Mouse (Mus musculus): ENCODE results near the gene Atg9b. TPM values are rescaled to one million over a fixed set of nuclear protein-coding genes. Genes with fewer than 3 reads are reported as not detected.

Atg9b gene
- polyA plus RNA-seq (2014; fragmentation: Nextera tagmentation; extraction: Ambion mirVana) = 0.75 and 0.81 TPM in 2 replicates

DNA sequence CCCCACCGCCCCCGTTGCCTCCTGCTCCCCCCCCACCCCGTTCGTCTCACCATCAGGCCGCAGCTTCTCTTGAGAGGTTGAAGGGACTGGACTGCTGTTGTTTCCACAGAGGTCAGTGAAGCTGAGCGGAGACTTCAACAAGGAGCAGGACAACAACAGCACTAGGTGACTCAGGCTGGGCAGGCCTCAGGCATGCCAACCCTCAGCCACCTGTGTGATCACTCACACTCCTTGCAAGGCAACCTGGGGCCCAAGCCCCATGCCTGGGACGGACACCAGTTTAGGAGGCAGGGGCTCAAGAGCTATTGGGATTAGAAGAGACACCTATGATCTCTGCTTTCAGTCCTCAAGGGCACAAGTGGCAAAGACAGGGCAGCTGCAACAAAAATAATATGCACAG is at the start of gene Atg9b:
TSS of gene Atg9b (minus strand) at position 280 of the 400 bp plus-strand sequence.
- Histone ChIP-seq H3K27me3 (replicated peaks; ENCODE audit: control insufficient read depth, insufficient read depth, low read length) (peaks cover 27% of the 10 kb centered on the region), H3K4me3 (ENCODE audit: low read depth, low read length) (no peak within 1 kb of the TSS), H3K27ac (replicated peaks; ENCODE audit: low read depth, low read length) (no peak within 1 kb of the TSS), H3K4me2 (ENCODE audit: low read depth, low read length) (no peak within 1 kb of the TSS), H3K9ac (ENCODE audit: low read depth, low read length) (no peak within 1 kb of the TSS), H3K36me3 (ENCODE audit: control insufficient read depth, insufficient read depth, low read length) (no peaks in the 10 kb centered on the region), H3K9me3 (ENCODE audit: control insufficient read depth, low read length) (no peaks in the 10 kb centered on the region), H3K4me1 (ENCODE audit: control insufficient read depth, insufficient read depth, low read length) (peaks cover 5% of the 10 kb centered on the region; the same call in 1 of the 2 replicates)
- no peak for ATAC-seq (ENCODE audit: low read depth)
- DNase-seq (ENCODE audit: low spot score) = no peak
- 76% methylated on average over 7 of the region's 7 CpGs for WGBS

DNA sequence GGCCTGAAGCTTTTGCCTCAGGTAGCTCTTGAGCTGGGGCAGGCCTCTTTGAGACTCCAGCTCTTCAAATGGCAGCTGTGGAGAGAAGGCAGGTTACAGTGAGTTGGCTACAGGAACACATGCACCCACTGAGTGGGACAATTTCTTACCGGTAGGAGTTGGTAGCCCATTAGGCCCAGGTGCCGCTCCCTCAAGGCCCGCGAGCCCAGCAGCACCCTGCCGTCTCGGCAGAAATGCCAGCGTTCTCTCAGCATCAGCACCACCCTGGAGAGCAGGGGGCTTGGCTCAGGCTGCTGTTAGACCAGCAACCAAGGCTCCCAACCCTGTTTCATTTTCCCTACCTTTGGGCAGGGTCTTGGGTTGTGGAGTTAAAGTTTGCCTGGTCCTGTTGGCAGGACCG is 49.2 kb upstream of the Atg9b start:
- no peak for ATAC-seq (ENCODE audit: low read depth)
- Histone ChIP-seq H3K9me3 (ENCODE audit: control insufficient read depth, low read length) (no peaks in the 10 kb centered on the region), H3K27me3 (replicated peaks; ENCODE audit: control insufficient read depth, insufficient read depth, low read length) (no peaks in the 10 kb centered on the region), H3K27ac (replicated peaks; ENCODE audit: low read depth, low read length) (no peak overlapping the region), H3K4me1 (ENCODE audit: control insufficient read depth, insufficient read depth, low read length) (peaks cover 9% of the 10 kb centered on the region), H3K4me2 (ENCODE audit: low read depth, low read length) (no peak overlapping the region), H3K4me3 (ENCODE audit: low read depth, low read length) (no peak overlapping the region), H3K9ac (ENCODE audit: low read depth, low read length) (no peak overlapping the region), H3K36me3 (ENCODE audit: control insufficient read depth, insufficient read depth, low read length) (peaks cover 76% of the 10 kb centered on the region)
- WGBS = 94% methylated on average over 8 of the region's 8 CpGs
- no peak for DNase-seq (ENCODE audit: low spot score)

DNA sequence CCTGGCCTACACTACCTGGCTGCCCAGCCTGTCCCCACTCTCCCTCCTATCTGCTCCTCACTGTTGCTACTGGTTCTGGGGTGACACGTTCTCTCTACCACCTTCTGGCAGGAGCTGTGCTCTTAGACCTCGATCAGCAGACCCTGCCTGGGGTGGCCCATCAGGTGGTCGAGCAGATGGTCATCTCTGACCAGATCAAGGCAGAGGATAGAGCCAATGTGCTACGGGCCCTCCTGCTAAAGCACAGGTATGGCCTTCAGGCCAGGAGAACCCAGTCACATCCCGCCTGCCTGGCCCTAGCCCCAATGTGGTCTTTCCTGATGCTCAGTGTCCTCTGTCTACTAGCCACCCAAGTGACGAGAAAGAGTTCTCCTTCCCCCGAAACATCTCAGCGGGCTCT is 42.0 kb upstream of the Atg9b start:
- no peaks in the 10 kb centered on the region for H3K27me3 ChIP-seq (replicated peaks; ENCODE audit: control insufficient read depth, insufficient read depth, low read length)
- DNase-seq (ENCODE audit: low spot score) (no peak), ATAC-seq (ENCODE audit: low read depth) (no peak)
- H3K9ac ChIP-seq (ENCODE audit: low read depth, low read length) = no peak overlapping the region
- H3K4me2 ChIP-seq (ENCODE audit: low read depth, low read length) = no peak overlapping the region
- H3K36me3 ChIP-seq (ENCODE audit: control insufficient read depth, insufficient read depth, low read length) = peaks cover 99% of the 10 kb centered on the region
- H3K9me3 ChIP-seq (ENCODE audit: control insufficient read depth, low read length) = no peaks in the 10 kb centered on the region
- no peaks in the 10 kb centered on the region for H3K4me1 ChIP-seq (ENCODE audit: control insufficient read depth, insufficient read depth, low read length)
- 87% methylated on average over 8 of the region's 8 CpGs for WGBS
- H3K4me3 ChIP-seq (ENCODE audit: low read depth, low read length) = no peak overlapping the region
- no peak overlapping the region for H3K27ac ChIP-seq (replicated peaks; ENCODE audit: low read depth, low read length)

DNA sequence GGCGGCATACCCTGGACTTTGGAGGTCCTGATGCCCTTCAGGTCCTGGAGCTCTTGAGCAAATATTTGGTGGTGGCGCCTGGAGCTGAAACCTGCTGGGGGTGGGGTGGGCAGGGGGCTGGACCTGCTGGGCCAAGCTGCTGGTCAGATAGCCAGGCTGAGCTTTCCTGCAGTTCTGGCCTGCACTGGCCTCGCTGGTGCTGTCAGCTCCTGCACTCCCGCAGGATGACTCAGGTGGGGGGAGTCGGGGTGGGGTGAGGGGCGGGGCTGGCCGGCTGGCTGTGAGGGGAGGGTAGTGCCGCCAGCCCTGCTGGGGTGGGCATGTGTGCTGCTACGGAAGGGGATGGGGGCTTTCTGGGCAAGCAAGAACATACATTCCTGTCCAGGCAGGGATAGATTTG is 36.7 kb upstream of the Atg9b start:
- Histone ChIP-seq H3K36me3 (ENCODE audit: control insufficient read depth, insufficient read depth, low read length) (peaks cover 47% of the 10 kb centered on the region), H3K9ac (ENCODE audit: low read depth, low read length) (0 out of 2 replicates have a peak overlapping the region, but pooled peaks have one; percentile 20), H3K9me3 (ENCODE audit: control insufficient read depth, low read length) (no peaks in the 10 kb centered on the region), H3K4me3 (ENCODE audit: low read depth, low read length) (no peak overlapping the region), H3K4me2 (ENCODE audit: low read depth, low read length) (peak overlapping the region; percentile 85), H3K27ac (replicated peaks; ENCODE audit: low read depth, low read length) (no peak overlapping the region), H3K27me3 (replicated peaks; ENCODE audit: control insufficient read depth, insufficient read depth, low read length) (no peaks in the 10 kb centered on the region), H3K4me1 (ENCODE audit: control insufficient read depth, insufficient read depth, low read length) (peaks cover 37% of the 10 kb centered on the region)
- peak; percentile 13 for DNase-seq (ENCODE audit: low spot score)
- ATAC-seq (ENCODE audit: low read depth) = no peak
- WGBS = 28% methylated on average over 6 of the region's 9 CpGs

DNA sequence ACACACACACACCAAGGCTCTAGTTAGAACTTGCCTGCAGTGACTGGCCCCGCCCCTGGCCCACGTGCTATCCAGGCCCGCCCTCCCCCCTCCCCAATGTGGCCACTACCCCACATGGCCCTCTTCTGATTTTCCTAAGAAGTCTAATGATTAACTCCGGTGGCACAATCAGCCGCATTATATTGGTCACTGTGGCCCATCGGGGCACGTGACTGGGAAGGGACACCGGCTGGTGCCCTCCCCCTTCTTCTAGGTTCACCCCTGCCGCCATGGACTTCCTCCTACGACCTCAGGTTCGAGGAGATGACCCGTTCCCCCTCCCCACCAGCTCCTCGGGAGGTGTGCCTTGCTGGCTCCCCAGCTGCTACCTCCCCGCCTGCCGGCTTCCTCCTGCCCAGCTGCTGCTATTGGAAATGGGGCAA is 36.0 kb upstream of the Atg9b start:
- WGBS = 16% methylated on average over 14 of the region's 15 CpGs
- H3K4me3 ChIP-seq (ENCODE audit: low read depth, low read length) = no peak overlapping the region
- ATAC-seq (ENCODE audit: low read depth) (no peak), DNase-seq (ENCODE audit: low spot score) (peak; percentile 24)
- peaks cover 41% of the 10 kb centered on the region for H3K36me3 ChIP-seq (ENCODE audit: control insufficient read depth, insufficient read depth, low read length)
- H3K9me3 ChIP-seq (ENCODE audit: control insufficient read depth, low read length) = no peaks in the 10 kb centered on the region
- H3K27me3 ChIP-seq (replicated peaks; ENCODE audit: control insufficient read depth, insufficient read depth, low read length) = no peaks in the 10 kb centered on the region
- H3K4me2 ChIP-seq (ENCODE audit: low read depth, low read length) = peak overlapping the region; percentile 85
- H3K27ac ChIP-seq (replicated peaks; ENCODE audit: low read depth, low read length) = peak overlapping the region; percentile 6; the same call in 1 of the 2 replicates
- H3K4me1 ChIP-seq (ENCODE audit: control insufficient read depth, insufficient read depth, low read length) = peaks cover 37% of the 10 kb centered on the region
- 0 out of 2 replicates have a peak overlapping the region, but pooled peaks have one; percentile 19 for H3K9ac ChIP-seq (ENCODE audit: low read depth, low read length)

DNA sequence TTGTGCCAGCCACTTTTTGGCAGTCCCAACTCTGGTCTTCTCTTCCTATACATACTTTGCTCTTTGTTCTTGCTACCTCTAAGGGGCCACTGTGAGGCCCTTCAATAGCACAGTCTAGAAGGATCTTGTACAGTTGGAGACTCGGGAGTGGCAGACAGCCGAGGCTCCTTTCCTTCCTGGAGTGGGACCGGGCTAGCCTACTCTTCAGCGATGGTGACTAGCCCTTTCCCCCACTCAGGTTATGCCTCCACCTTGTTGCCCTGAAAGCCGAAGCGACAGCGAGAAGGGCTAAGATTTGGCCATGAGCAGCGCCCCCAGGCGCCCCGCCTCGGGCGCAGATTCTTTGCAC is 35.3 kb upstream of the Atg9b start:
- H3K27ac ChIP-seq (replicated peaks; ENCODE audit: low read depth, low read length) = no peak overlapping the region
- peaks cover 34% of the 10 kb centered on the region for H3K36me3 ChIP-seq (ENCODE audit: control insufficient read depth, insufficient read depth, low read length)
- H3K4me3 ChIP-seq (ENCODE audit: low read depth, low read length) = peak overlapping the region; percentile 51; the same call in 1 of the 2 replicates
- ATAC-seq (ENCODE audit: low read depth) (no peak), DNase-seq (ENCODE audit: low spot score) (no peak)
- H3K9me3 ChIP-seq (ENCODE audit: control insufficient read depth, low read length) = no peaks in the 10 kb centered on the region
- WGBS = 15% methylated on average over 12 of the region's 12 CpGs
- peaks cover 44% of the 10 kb centered on the region for H3K4me1 ChIP-seq (ENCODE audit: control insufficient read depth, insufficient read depth, low read length)
- H3K9ac ChIP-seq (ENCODE audit: low read depth, low read length) = peak overlapping the region; percentile 45
- peak overlapping the region; percentile 85 for H3K4me2 ChIP-seq (ENCODE audit: low read depth, low read length)
- H3K27me3 ChIP-seq (replicated peaks; ENCODE audit: control insufficient read depth, insufficient read depth, low read length) = no peaks in the 10 kb centered on the region

DNA sequence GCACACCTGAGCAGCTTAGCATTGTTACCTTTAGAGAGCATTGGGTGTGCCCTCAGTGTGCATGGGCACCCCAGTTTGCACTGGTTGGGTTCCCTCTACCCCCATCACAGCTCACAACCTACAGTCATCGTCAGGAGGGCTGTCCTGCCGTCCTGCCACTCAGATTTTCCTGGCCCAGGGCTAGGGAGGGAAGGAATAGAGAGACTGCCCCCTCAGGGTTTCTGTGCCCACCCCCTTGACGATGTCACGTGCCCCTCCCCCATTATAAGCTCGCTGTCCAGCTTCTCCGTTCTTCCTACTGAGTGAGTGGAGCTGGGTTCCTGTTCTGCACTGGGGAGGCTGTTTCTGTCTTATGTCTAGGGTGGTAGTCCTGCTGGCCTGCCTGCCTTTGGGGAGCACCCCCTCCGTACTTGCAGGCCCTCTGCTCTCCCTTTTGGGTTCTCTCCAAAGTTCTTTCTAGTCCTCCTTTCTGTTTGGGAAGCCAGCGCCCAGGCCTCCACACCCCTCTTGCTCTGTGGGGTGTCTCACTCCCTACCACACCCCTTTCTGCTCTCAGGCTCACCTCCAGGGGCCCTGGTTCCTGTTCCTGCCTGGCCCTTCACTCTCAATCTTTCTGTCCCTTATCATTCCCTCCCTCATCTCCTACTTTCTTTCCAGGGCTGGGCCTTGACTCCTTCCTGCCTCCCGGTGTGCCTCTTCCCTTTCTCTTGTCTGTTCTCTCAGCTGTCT is 34.8 kb upstream of the Atg9b start:
- Histone ChIP-seq H3K4me3 (ENCODE audit: low read depth, low read length) (peak overlapping the region; percentile 51), H3K4me1 (ENCODE audit: control insufficient read depth, insufficient read depth, low read length) (peaks cover 45% of the 10 kb centered on the region), H3K27me3 (replicated peaks; ENCODE audit: control insufficient read depth, insufficient read depth, low read length) (no peaks in the 10 kb centered on the region), H3K9me3 (ENCODE audit: control insufficient read depth, low read length) (no peaks in the 10 kb centered on the region), H3K4me2 (ENCODE audit: low read depth, low read length) (peak overlapping the region; percentile 85), H3K36me3 (ENCODE audit: control insufficient read depth, insufficient read depth, low read length) (peaks cover 32% of the 10 kb centered on the region), H3K27ac (replicated peaks; ENCODE audit: low read depth, low read length) (no peak overlapping the region), H3K9ac (ENCODE audit: low read depth, low read length) (peak overlapping the region; percentile 75)
- DNase-seq (ENCODE audit: low spot score) (peak; percentile 22), ATAC-seq (ENCODE audit: low read depth) (no peak)
- WGBS = 14% methylated on average over 9 of the region's 9 CpGs

DNA sequence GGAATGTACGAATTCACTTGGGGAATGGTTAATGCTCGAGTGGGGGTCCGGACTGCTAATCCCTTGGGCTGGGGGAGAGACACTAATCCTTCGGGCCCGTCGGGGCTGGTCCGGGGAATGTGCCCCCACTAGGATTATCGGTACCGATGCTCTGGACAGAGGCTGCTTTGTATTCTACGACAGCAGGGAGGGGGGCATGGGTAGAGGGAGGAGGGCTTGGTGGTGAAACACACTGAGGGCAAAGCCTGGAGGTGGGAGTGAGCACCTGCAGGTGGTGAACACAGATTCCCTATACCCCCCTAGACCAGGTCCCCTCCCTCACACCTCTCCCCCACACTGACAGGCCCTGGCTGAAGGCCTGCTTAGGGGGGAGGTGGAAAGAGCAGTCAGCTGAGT is 34.1 kb upstream of the Atg9b start:
- Histone ChIP-seq H3K4me1 (ENCODE audit: control insufficient read depth, insufficient read depth, low read length) (peaks cover 45% of the 10 kb centered on the region), H3K4me3 (ENCODE audit: low read depth, low read length) (peak overlapping the region; percentile 51), H3K4me2 (ENCODE audit: low read depth, low read length) (peak overlapping the region; percentile 85), H3K36me3 (ENCODE audit: control insufficient read depth, insufficient read depth, low read length) (peaks cover 32% of the 10 kb centered on the region), H3K27ac (replicated peaks; ENCODE audit: low read depth, low read length) (peak overlapping the region; percentile 93; the same call in 1 of the 2 replicates), H3K9ac (ENCODE audit: low read depth, low read length) (peak overlapping the region; percentile 75), H3K9me3 (ENCODE audit: control insufficient read depth, low read length) (no peaks in the 10 kb centered on the region), H3K27me3 (replicated peaks; ENCODE audit: control insufficient read depth, insufficient read depth, low read length) (no peaks in the 10 kb centered on the region)
- DNase-seq (ENCODE audit: low spot score) (peak; percentile 25), ATAC-seq (ENCODE audit: low read depth) (no peak)
- under 1% methylated on average over 10 of the region's 10 CpGs for WGBS
